Mouse (Mus musculus) myocyte (in vitro differentiated cells): ENCODE data around the gene Hhatl. TPM values are rescaled to one million over a fixed set of nuclear protein-coding genes. Genes with fewer than 3 reads are reported as not detected.

Experiments
- H3K27me3 ChIP-seq: one replicate; pipeline ENCODE4 v1.6.1; 2011; ENCODE audit not compliant: control insufficient read depth, insufficient read depth, insufficient read length
- H3K36me3 ChIP-seq: one replicate; pipeline ENCODE4 v1.6.1; 2011; ENCODE audit not compliant: control insufficient read depth, insufficient read depth
- H3K4me2 ChIP-seq: one replicate; pipeline ENCODE4 v1.6.1; 2011; ENCODE audit warnings: low read depth, control low read depth
- H3K4me3 ChIP-seq: one replicate; pipeline ENCODE4 v1.5.1; 2011; ENCODE audit warnings: mild to moderate bottlenecking, control low read depth, moderate library complexity
- H3K79me2 ChIP-seq: one replicate; pipeline ENCODE4 v1.6.1; 2011; ENCODE audit not compliant: control insufficient read depth, insufficient read depth
- H3ac ChIP-seq: one replicate; pipeline ENCODE4 v1.6.1; 2011; ENCODE audit not compliant: control insufficient read depth, insufficient read length
- CEBPB ChIP-seq: IDR thresholded peaks from 2 replicates; pipeline ENCODE4 v1.6.1; 2011; ENCODE audit warnings: mild to moderate bottlenecking, moderate library complexity; ENCODE audit not compliant: poor library complexity, insufficient read depth, severe bottlenecking
- E2F4 ChIP-seq: IDR thresholded peaks from one replicate; pipeline ENCODE4 v1.6.1; 2011; ENCODE audit warnings: mild to moderate bottlenecking, control low read depth, moderate library complexity; ENCODE audit not compliant: insufficient read depth
- MAX ChIP-seq: IDR thresholded peaks from one replicate; pipeline ENCODE4 v1.6.1; 2011; ENCODE audit warnings: low read depth, mild to moderate bottlenecking, control low read depth
- MYOD1 ChIP-seq, 3 experiments: IDR thresholded peaks; one replicate each; pipeline ENCODE4 v1.6.1; 2011; ENCODE audit warnings: control low read depth in 2 of 3, low read depth in 2 of 3, mild to moderate bottlenecking in 2 of 3, moderate library complexity in 1 of 3; ENCODE audit not compliant: insufficient read length in 2 of 3, control insufficient read depth in 1 of 3
- MYOG ChIP-seq, 3 experiments: IDR thresholded peaks; one replicate each; pipeline ENCODE4 v1.6.1; 2011; ENCODE audit warnings: control low read depth in 2 of 3, low read depth in 2 of 3, mild to moderate bottlenecking in 2 of 3; ENCODE audit not compliant: insufficient read length in 2 of 3, control insufficient read depth in 1 of 3, insufficient read depth in 1 of 3
- POLR2A ChIP-seq: IDR thresholded peaks from one replicate; pipeline ENCODE4 v1.6.1; 2011; ENCODE audit warnings: low read depth, mild to moderate bottlenecking, control low read depth, moderate library complexity; ENCODE audit not compliant: insufficient read length
- POLR2AphosphoS2 ChIP-seq: IDR thresholded peaks from one replicate; pipeline ENCODE4 v1.6.1; 2011; ENCODE audit warnings: low read depth, control low read depth; ENCODE audit not compliant: insufficient read length
- REST ChIP-seq: IDR thresholded peaks from one replicate; pipeline ENCODE4 v1.6.1; 2011; ENCODE audit warnings: mild to moderate bottlenecking, control low read depth, moderate library complexity; ENCODE audit not compliant: insufficient read depth, insufficient read length
- SRF ChIP-seq: IDR thresholded peaks from one replicate; pipeline ENCODE4 v1.6.1; 2011; ENCODE audit warnings: low read depth; ENCODE audit not compliant: control insufficient read depth, insufficient read length
- TCF12 ChIP-seq: IDR thresholded peaks from one replicate; pipeline ENCODE4 v1.6.1; 2011; ENCODE audit warnings: mild to moderate bottlenecking, control low read depth; ENCODE audit not compliant: poor library complexity, insufficient read depth, severe bottlenecking
- TCF3 ChIP-seq: IDR thresholded peaks from one replicate; pipeline ENCODE4 v1.6.1; 2011; ENCODE audit warnings: low read depth, control low read depth; ENCODE audit not compliant: insufficient read length
- USF1 ChIP-seq: IDR thresholded peaks from one replicate; pipeline ENCODE4 v1.6.1; 2011; ENCODE audit warnings: low read depth, mild to moderate bottlenecking, control low read depth, moderate library complexity
- polyA plus RNA-seq: library from polyadenylated mRNA; unstranded; fragments of >200 nt; fragmentation: generic; extraction: Trizol; gene quantifications from one replicate; pipeline ENCODE4 v1.2.1, GENCODE M21; 2012; ENCODE audit warnings: missing spikeins

Gene Hhatl
- polyA plus RNA-seq, 1 experiment: 1.9 TPM

DNA sequence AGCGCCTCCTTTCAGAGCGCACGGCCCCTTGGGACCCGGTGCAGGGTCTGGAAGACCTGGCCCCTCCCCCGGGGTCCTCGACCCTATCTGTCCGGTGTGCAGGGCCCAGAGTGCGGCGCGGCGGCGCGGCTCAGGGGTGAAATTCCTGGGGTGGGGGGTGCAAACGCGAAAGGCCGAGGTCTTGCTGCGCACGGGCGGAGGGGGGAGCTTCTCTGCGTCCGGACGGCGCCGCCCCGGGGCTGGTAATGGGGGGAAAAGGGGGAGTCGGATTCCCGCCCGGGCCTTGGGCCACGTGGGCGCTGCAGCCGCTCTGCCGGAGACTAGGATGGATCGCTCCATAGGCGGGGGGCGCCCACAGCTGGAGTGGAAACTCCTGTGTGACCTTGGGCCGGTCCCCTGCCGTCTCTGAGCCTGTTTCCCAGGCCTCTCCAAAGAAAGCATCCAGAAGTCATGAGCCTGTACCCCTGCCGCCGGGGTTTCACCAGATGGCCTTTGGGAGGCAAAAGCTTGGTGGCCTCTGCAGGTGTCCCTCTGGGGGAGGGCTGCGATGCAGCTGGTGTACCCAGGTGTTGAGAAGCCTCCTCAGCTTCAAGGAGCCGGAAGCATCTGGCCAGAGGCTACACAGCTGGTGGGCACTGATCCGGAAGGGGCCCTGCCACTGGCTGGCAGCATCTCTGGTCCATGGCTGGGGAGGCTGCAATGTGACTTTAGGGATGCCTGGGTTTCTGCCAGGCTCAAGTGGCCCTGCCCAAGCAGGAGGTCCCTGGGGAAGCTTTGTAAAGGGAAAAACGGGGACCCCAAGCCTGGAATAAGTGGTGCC lies 31.8 kb downstream of the Hhatl start:
- Histone ChIP-seq H3ac (peak overlapping the region; percentile 78), H3K36me3 (peaks cover 3% of the 10 kb centered on the region), H3K79me2 (no peaks in the 10 kb centered on the region), H3K4me2 (peak overlapping the region; percentile 72), H3K4me3 (peak overlapping the region; percentile 38), H3K27me3 (no peaks in the 10 kb centered on the region)
- TF ChIP-seq POLR2A: no peak
- TF ChIP-seq MYOG (IDR thresholded peaks at IDR 0.05; ENCODE audit: control insufficient read depth in 1 of 3, insufficient read depth in 1 of 3, insufficient read length in 2 of 3, low read depth in 2 of 3): peak in 1 of 3 experiments; percentile 1

GRCm38 (mm10) chr9:121759091-121760081 lies 32.9 kb downstream of the Hhatl start, which contains the start of gene Zfp651:
Gene Zfp651, plus strand, starts transcription at chr9:121759330.
- Histone ChIP-seq H3ac (peak within 1 kb of the TSS; percentile 78), H3K4me2 (peak within 1 kb of the TSS; percentile 81), H3K36me3 (peaks cover 8% of the 10 kb centered on the region), H3K79me2 (no peaks in the 10 kb centered on the region), H3K27me3 (no peaks in the 10 kb centered on the region), H3K4me3 (peak within 1 kb of the TSS; percentile 38)
- TF ChIP-seq POLR2AphosphoS2 (peak; percentile 84), POLR2A (peak; percentile 61), SRF (no peak), TCF3 (no peak), TCF12 (no peak), USF1 (peak; percentile 4), MYOD1 (IDR thresholded peaks at IDR 0.05; ENCODE audit: control insufficient read depth in 1 of 3, insufficient read length in 2 of 3, low read depth in 2 of 3) (peak in 1 of 3 experiments; percentile 67), MYOG (IDR thresholded peaks at IDR 0.05; ENCODE audit: control insufficient read depth in 1 of 3, insufficient read depth in 1 of 3, insufficient read length in 2 of 3, low read depth in 2 of 3) (peak in 1 of 3 experiments; percentile 65), MAX (no peak)

GRCm38 (mm10) chr9:121757835-121758814 lies 34.2 kb downstream of the Hhatl start:
- H3ac ChIP-seq: peak overlapping the region; percentile 78
- no peaks in the 10 kb centered on the region for H3K79me2 ChIP-seq
- TF ChIP-seq SRF (no peak), E2F4 (no peak), TCF3 (no peak), MYOD1 (IDR thresholded peaks at IDR 0.05; ENCODE audit: control insufficient read depth in 1 of 3, insufficient read length in 2 of 3, low read depth in 2 of 3) (peak in 2 of 3 experiments; percentile 69 to 82), POLR2A (peak; percentile 30), MYOG (IDR thresholded peaks at IDR 0.05; ENCODE audit: control insufficient read depth in 1 of 3, insufficient read depth in 1 of 3, insufficient read length in 2 of 3, low read depth in 2 of 3) (peak; percentile 30 to 81 (median 59)), CEBPB (no peak), MAX (no peak), POLR2AphosphoS2 (peak; percentile 90), TCF12 (no peak), USF1 (no peak), REST (no peak)
- peak overlapping the region; percentile 38 for H3K4me3 ChIP-seq
- peaks cover 21% of the 10 kb centered on the region for H3K36me3 ChIP-seq
- no peaks in the 10 kb centered on the region for H3K27me3 ChIP-seq
- peak overlapping the region; percentile 81 for H3K4me2 ChIP-seq

- Histone ChIP-seq H3ac (no peak overlapping the region), H3K36me3 (peaks cover 27% of the 10 kb centered on the region), H3K4me3 (no peak overlapping the region), H3K27me3 (no peaks in the 10 kb centered on the region), H3K79me2 (no peaks in the 10 kb centered on the region), H3K4me2 (no peak overlapping the region)
- TF ChIP-seq POLR2AphosphoS2: peak; percentile 39
- TF ChIP-seq MYOG (IDR thresholded peaks at IDR 0.05; ENCODE audit: control insufficient read depth in 1 of 3, insufficient read depth in 1 of 3, insufficient read length in 2 of 3, low read depth in 2 of 3): no peak
Measured at GRCm38 (mm10) chr9:121757432-121757831, 34.9 kb downstream of the Hhatl start.
